Comparison of ENCODE assay signal across 14 mouse cellular contexts in genomic region chr3:101922366-101922765, GRCm38 (mm10). TPM values are rescaled to one million over a fixed set of nuclear protein-coding genes. Genes with fewer than 3 reads are reported as not detected.
DNase-seq lines count a peak whose midpoint lies in the region; ATAC-seq and TF ChIP-seq lines count a peak whose summit lies in the region.
"Had no signal": no experiment of that assay in that cellular context is flagged by ENCODE, and none has a peak within 500 bp of the region (broad histone marks: within the 10 kb centered on the region; RNA-seq: fewer than 3 reads in every experiment).

No protein-coding gene starts in this region.

- H3K9me3 ChIP-seq in stomach, embryonic 16.5 days (replicated peaks; ENCODE audit: control insufficient read depth, low read length) = no peaks in the 10 kb centered on the region
- no peaks in the 10 kb centered on the region for H3K9me3 ChIP-seq in stomach, postnatal 0 days (ENCODE audit: control insufficient read depth, low read length)
- no peaks in the 10 kb centered on the region for H3K9me3 ChIP-seq in neural tube, embryonic 14.5 days (ENCODE audit: control insufficient read depth, low read length)
- no peaks in the 10 kb centered on the region for H3K9me3 ChIP-seq in kidney, embryonic 14.5 days (ENCODE audit: control insufficient read depth, low read length)
- H3K9me3 ChIP-seq: heart, embryonic 15.5 days; limb, embryonic 13.5 days; lung, embryonic 15.5 days had no signal

- no peaks in the 10 kb centered on the region for H3K36me3 ChIP-seq in stomach, embryonic 16.5 days (ENCODE audit: control insufficient read depth, insufficient read depth, low read length)
- H3K36me3 ChIP-seq in stomach, postnatal 0 days (ENCODE audit: control insufficient read depth, insufficient read depth, low read length) = no peaks in the 10 kb centered on the region
- no peaks in the 10 kb centered on the region for H3K36me3 ChIP-seq in neural tube, embryonic 14.5 days (ENCODE audit: control insufficient read depth, insufficient read depth, low read length)
- no peaks in the 10 kb centered on the region for H3K36me3 ChIP-seq in kidney, embryonic 14.5 days (ENCODE audit: control insufficient read depth, insufficient read depth, low read length)
- H3K36me3 ChIP-seq: heart, embryonic 15.5 days; lung, embryonic 15.5 days had no signal

- no peak overlapping the region for H3K4me3 ChIP-seq in stomach, embryonic 16.5 days (replicated peaks; ENCODE audit: low read length)
- H3K4me3 ChIP-seq in stomach, postnatal 0 days (ENCODE audit: low read depth, low read length) = no peak overlapping the region
- 0 out of 2 replicates have a peak overlapping the region, but pooled peaks have one; percentile 89 for H3K4me3 ChIP-seq in neural tube, embryonic 14.5 days (ENCODE audit: low read depth, low read length)
- no peak overlapping the region for H3K4me3 ChIP-seq in kidney, embryonic 14.5 days (ENCODE audit: low read length)
- H3K4me3 ChIP-seq: lung, embryonic 15.5 days had no signal

- DNase-seq in cerebellum, adult 11-12 months = peak; percentile 15
- no peak for DNase-seq in cerebellum, postnatal 4 days (ENCODE audit: low spot score in 2 of 2)
- DNase-seq in kidney, adult 9 months = peak; percentile 1
- no peak for DNase-seq in kidney, postnatal 10 days
- DNase-seq in stomach, postnatal 0 days (ENCODE audit: low spot score) = no peak
- DNase-seq: adrenal gland, postnatal 10 days; cerebellum, postnatal 10 days; heart, adult 11 months had no signal

- no peak for ATAC-seq in stomach, embryonic 16.5 days (ENCODE audit: insufficient read depth, low FRiP score)
- ATAC-seq in stomach, postnatal 0 days (ENCODE audit: low FRiP score, low TSS enrichment) = no peak
- no peak for ATAC-seq in neural tube, embryonic 14.5 days (ENCODE audit: low read depth)
- no peak for ATAC-seq in kidney, embryonic 14.5 days (ENCODE audit: low FRiP score, low TSS enrichment)

- no peak for TF ChIP-seq EP300 in stomach, postnatal 0 days (optimal IDR thresholded peaks at IDR 0.05)

- no peak for TF ChIP-seq CTCF in stomach, postnatal 0 days (IDR thresholded peaks at IDR 0.05; ENCODE audit: low read depth)

- no peak overlapping the region for H3K9ac ChIP-seq in stomach, embryonic 16.5 days (ENCODE audit: low read length)
- H3K9ac ChIP-seq in stomach, postnatal 0 days (ENCODE audit: low read length) = no peak overlapping the region
- no peak overlapping the region for H3K9ac ChIP-seq in neural tube, embryonic 14.5 days (replicated peaks; ENCODE audit: low read depth, low read length)
- H3K9ac ChIP-seq in kidney, embryonic 14.5 days (ENCODE audit: low read depth, low read length) = no peak overlapping the region
- H3K9ac ChIP-seq: heart, embryonic 15.5 days; lung, embryonic 15.5 days had no signal

- H3K4me1 ChIP-seq in stomach, embryonic 16.5 days (ENCODE audit: control insufficient read depth, insufficient read depth, low read length) = peaks cover 17% of the 10 kb centered on the region
- 0 out of 2 replicates have a peak, but pooled peaks cover 3% of the 10 kb centered on the region for H3K4me1 ChIP-seq in stomach, postnatal 0 days (replicated peaks; ENCODE audit: control insufficient read depth, insufficient read depth)
- H3K4me1 ChIP-seq in neural tube, embryonic 14.5 days (ENCODE audit: control insufficient read depth, insufficient read depth, low read length) = peaks cover 18% of the 10 kb centered on the region; the same call in 1 of the 2 replicates
- H3K4me1 ChIP-seq in kidney, embryonic 14.5 days (ENCODE audit: control insufficient read depth, insufficient read depth, low read length) = peaks cover 14% of the 10 kb centered on the region; the same call in 1 of the 2 replicates

- no peaks in the 10 kb centered on the region for H3K27me3 ChIP-seq in stomach, embryonic 16.5 days (ENCODE audit: control insufficient read depth, insufficient read depth, low read length)
- H3K27me3 ChIP-seq in stomach, postnatal 0 days (ENCODE audit: control insufficient read depth, insufficient read depth, low read length) = no peaks in the 10 kb centered on the region
- H3K27me3 ChIP-seq in neural tube, embryonic 14.5 days (ENCODE audit: control insufficient read depth, insufficient read depth, low read length) = no peaks in the 10 kb centered on the region
- no peaks in the 10 kb centered on the region for H3K27me3 ChIP-seq in kidney, embryonic 14.5 days (ENCODE audit: control insufficient read depth, insufficient read depth, low read length)
- H3K27me3 ChIP-seq: heart, embryonic 15.5 days; limb, embryonic 13.5 days; lung, embryonic 15.5 days had no signal

- peak overlapping the region; percentile 72; the same call in 1 of the 2 replicates for H3K4me2 ChIP-seq in stomach, embryonic 16.5 days (ENCODE audit: low read depth, low read length)
- no peak overlapping the region for H3K4me2 ChIP-seq in stomach, postnatal 0 days (replicated peaks; ENCODE audit: low read depth)
- peak overlapping the region; percentile 76; the same call in 1 of the 2 replicates for H3K4me2 ChIP-seq in neural tube, embryonic 14.5 days (ENCODE audit: low read depth, low read length)
- H3K4me2 ChIP-seq in kidney, embryonic 14.5 days (replicated peaks; ENCODE audit: low read depth, low read length) = no peak overlapping the region

- H3K27ac ChIP-seq in stomach, embryonic 16.5 days (ENCODE audit: low read length) = no peak overlapping the region
- no peak overlapping the region for H3K27ac ChIP-seq in stomach, postnatal 0 days (replicated peaks)
- H3K27ac ChIP-seq in neural tube, embryonic 14.5 days (ENCODE audit: low read depth, low read length) = no peak overlapping the region
- no peak overlapping the region for H3K27ac ChIP-seq in kidney, embryonic 14.5 days (ENCODE audit: low read depth, low read length)
- H3K27ac ChIP-seq: lung, embryonic 15.5 days had no signal

- 53% methylated on average over 7 of the region's 7 CpGs for WGBS in stomach, embryonic 16.5 days
- WGBS in stomach, postnatal 0 days = 51% methylated on average over 7 of the region's 7 CpGs
- 66% methylated on average over 7 of the region's 7 CpGs for WGBS in neural tube, embryonic 14.5 days
- WGBS in kidney, embryonic 14.5 days = 51% methylated on average over 7 of the region's 7 CpGs

RNA-seq across cellular contexts. Expression of gene Slc22a15, which starts 1.9 kb away (rescaled TPM):
- 4.5 and 4.7 TPM in 2 replicates for polyA plus RNA-seq in stomach, embryonic 16.5 days (2015; fragmentation: Nextera tagmentation; extraction: Ambion mirVana)
- polyA plus RNA-seq in stomach, postnatal 0 days (2015; fragmentation: Nextera tagmentation; extraction: Ambion mirVana) = 4.1 and 5.2 TPM in 2 replicates
- 6.1 and 7.0 TPM in 2 replicates for polyA plus RNA-seq in neural tube, embryonic 14.5 days (2014; fragmentation: Nextera tagmentation; extraction: Ambion mirVana)
- polyA plus RNA-seq in kidney, embryonic 14.5 days (2014; fragmentation: Nextera tagmentation; extraction: Ambion mirVana) = 3.5 and 4.3 TPM in 2 replicates

Comparison
In these comparisons a context has a peak if more than half of its experiments do, and no peak if none do; other contexts are left out.
1. DNase-seq: peak in cerebellum, adult 11-12 months (single experiment) and kidney, adult 9 months (single experiment); none in cerebellum, postnatal 4 days (0 of 2), kidney, postnatal 10 days (single experiment) and stomach, postnatal 0 days (single experiment).
2. H3K4me2 ChIP-seq: peak in stomach, embryonic 16.5 days (single experiment) and neural tube, embryonic 14.5 days (single experiment); none in stomach, postnatal 0 days (single experiment) and kidney, embryonic 14.5 days (single experiment).